Mouse (Mus musculus) spleen, adult 12 weeks (tissue): ENCODE measurements around the gene Scg5.

ENCODE experiments used
- DNase-seq: peaks from one replicate; pipeline ENCODE4 v3.0.0; 2022; ENCODE audit warnings: low spot score

Gene Scg5

GRCm38 (mm10) chr2:113806851-113807577 lies 21.9 kb downstream of the Scg5 start:
- no peak for DNase-seq

GRCm38 (mm10) chr2:113805765-113806164 lies 23.2 kb downstream of the Scg5 start:
- no peak for DNase-seq

- no peak for DNase-seq
Measured at GRCm38 (mm10) chr2:113803753-113804152, 25.2 kb downstream of the Scg5 start.

DNA sequence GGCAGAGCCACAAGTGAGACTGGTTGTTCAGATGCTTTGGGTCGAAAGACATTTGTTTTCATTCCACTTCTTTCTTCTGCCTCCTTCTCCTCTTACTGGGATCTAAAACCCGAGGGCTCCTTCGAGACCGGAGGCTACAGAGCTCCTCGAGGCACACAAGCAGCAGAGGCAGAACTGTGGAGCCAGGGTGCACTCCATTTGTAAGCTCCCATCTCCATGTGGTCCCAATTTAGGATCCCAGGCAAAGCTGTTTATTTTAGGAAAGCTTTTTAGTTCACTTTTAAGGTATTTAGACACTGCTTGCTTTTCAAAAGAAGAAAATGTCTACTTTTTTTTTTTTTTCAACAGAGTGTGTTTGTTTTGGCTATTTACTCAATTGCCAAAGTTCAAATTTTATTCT lies 28.1 kb downstream of the Scg5 start:
- DNase-seq: no peak

- no peak for DNase-seq
Measured at GRCm38 (mm10) chr2:113798605-113799004, 30.3 kb downstream of the Scg5 start.

GRCm38 (mm10) chr2:113795186-113795585 lies 33.7 kb downstream of the Scg5 start:
- DNase-seq: no peak

- DNase-seq: no peak
Measured at GRCm38 (mm10) chr2:113793521-113793920, 35.4 kb downstream of the Scg5 start.

DNA sequence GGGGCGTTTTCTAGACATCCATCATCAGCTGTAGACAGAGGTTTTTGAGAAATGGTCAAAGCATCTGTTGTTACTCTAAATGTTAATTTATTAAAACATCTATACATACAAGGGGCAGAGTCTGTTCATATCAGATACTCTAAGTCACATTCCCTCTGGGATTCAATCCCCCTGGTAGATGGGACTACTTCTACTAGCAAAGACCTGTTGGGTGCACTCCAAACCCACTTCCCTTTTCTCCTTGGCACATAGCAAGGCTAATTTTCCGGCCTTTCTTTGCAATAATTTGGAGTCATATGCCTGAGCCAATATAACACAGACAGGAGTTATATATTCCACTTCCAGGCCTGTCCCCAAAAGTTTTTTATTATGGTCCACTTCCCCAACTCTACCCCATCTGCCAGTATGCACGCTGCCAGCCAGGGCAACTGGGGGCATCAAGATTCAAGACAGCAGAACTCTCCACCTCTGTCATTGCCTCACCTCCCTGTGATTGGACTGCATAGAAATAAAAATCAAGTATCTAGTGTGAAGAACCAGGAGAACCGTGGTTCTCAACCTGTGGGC lies 40.0 kb downstream of the Scg5 start:
- no peak for DNase-seq

- DNase-seq: no peak
Measured at GRCm38 (mm10) chr2:113787882-113788281, 41.0 kb downstream of the Scg5 start.

GRCm38 (mm10) chr2:113784851-113785250 lies 44.1 kb downstream of the Scg5 start:
- no peak for DNase-seq

GRCm38 (mm10) chr2:113781521-113781920 lies 47.4 kb downstream of the Scg5 start:
- no peak for DNase-seq

GRCm38 (mm10) chr2:113781107-113781506 lies 47.8 kb downstream of the Scg5 start:
- no peak for DNase-seq

- DNase-seq: no peak
Measured at GRCm38 (mm10) chr2:113779336-113779735, 49.6 kb downstream of the Scg5 start.

GRCm38 (mm10) chr2:113778036-113778435 lies 50.9 kb downstream of the Scg5 start:
- DNase-seq: no peak

DNA sequence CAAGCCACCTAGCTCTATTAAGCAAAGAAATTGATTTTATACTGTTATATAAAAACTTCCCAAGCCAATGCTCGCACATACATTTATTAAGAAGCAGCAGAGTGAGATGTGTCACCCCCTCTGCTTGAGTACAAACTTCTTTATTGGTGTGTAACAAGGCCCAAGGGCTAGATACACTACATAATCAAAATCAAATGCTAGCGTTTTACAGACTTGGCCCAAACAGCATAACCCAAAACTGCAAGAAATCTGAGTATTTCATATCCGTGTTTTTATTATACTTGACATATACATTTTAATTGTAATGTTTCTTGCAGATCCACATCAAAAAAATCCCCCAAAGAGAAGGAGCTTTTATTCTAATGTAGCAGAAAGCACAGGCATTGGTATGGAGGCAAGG lies 52.6 kb downstream of the Scg5 start:
- DNase-seq: no peak

DNA sequence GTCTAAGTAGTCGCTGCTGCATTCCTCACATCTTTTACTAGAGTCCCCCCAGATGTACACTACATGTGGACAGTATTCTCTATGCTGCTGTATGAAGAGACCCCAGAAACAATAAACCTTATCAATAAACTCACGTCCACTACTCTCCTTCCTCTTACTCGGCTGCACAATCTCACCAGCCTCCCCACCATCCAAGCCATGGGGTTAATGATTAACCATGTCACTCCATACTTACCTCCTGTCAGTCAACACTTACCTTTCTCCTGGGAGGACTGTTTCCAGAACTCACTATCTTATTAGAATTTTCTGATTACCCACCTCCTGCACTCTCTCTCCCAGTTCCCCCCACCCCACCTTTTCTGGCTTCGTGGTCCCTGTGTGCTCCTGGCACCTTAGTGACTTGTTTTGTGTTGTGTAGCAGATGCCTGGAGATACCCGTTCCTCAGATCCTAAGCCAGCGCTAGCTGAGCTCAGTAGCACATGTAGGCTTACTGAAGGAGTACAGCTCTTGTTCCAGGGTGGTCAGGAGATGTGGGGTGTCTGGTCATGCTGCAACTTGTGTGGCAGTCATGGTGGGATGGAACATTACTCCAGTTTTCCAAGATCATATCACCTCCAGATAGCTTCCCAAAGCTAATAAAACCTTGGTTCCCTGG lies 54.6 kb downstream of the Scg5 start:
- DNase-seq: no peak

- no peak for DNase-seq
Measured at GRCm38 (mm10) chr2:113768541-113769303, 60.2 kb downstream of the Scg5 start.

- no peak for DNase-seq
Measured at GRCm38 (mm10) chr2:113765885-113766284, 63.0 kb downstream of the Scg5 start.

- no peak for DNase-seq
Measured at GRCm38 (mm10) chr2:113764968-113765367, 64.0 kb downstream of the Scg5 start.

GRCm38 (mm10) chr2:113758311-113759161 lies 70.4 kb downstream of the Scg5 start, which contains the start of gene Grem1:
Grem1 (minus strand) TSS chr2:113758646.
- DNase-seq: no peak

- DNase-seq: no peak
Measured at GRCm38 (mm10) chr2:113757525-113758310, 71.2 kb downstream of the Scg5 start.
